Mouse (Mus musculus) frontal cortex, adult (tissue): ENCODE measurements around the gene Chrnb2.
A peak's percentile ranks its signal among the peaks of the same experiment; 100 is the strongest.

Experiments used
- ATAC-seq: cut with Nextera tagmentation; 2 replicates; pipeline ENCODE4 v1.9.2; 2017; ENCODE audit warnings: mild to moderate bottlenecking, moderate library complexity, mixed read lengths; ENCODE audit not compliant: low TSS enrichment

Gene Chrnb2

GRCm38 (mm10) chr3:89714359-89715206 lies 49.8 kb downstream of the Chrnb2 start, which contains the start of gene Adar:
TSS of gene Adar (plus strand) at chr3:89715022.
- ATAC-seq, result peak; percentile 74

DNA sequence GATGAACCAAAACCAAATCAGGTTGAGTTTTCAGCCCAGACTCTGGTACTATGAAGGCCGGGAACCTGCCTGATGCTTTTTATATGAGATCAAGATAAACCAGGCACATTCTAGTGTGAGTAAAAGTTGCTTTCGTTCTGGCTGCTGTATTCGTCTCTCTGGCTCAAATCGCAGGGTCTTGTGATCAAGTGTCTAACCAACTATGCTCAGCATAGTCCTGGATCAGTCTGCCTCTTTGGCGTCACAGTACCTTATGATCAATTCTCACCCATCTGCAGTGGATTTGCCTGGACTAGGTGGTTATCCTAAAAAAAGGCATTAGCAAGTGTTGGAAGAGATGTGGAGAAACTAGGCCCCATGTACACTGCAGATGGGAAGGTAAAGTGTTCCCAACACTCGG lies 60.4 kb downstream of the Chrnb2 start:
- no peak for ATAC-seq

DNA sequence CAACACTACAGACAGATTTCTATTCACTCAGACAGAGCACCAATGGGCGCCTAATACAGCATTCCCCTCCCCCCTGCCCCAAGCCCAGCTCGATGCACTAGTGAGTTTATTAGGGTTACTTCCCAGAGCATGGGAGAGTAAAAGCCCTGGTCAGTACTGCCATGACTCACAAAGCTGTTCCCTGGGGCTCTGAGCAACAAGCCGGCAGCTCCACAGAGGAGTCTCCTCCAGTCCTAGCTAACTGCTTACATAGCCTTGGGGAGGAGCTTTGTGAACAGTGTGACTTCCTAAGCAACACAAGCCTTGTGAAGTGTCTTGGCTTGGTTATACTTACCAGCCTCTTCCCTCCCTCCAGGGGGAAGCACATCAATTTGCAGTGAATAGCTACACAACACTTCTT lies 60.8 kb downstream of the Chrnb2 start:
- no peak for ATAC-seq

DNA sequence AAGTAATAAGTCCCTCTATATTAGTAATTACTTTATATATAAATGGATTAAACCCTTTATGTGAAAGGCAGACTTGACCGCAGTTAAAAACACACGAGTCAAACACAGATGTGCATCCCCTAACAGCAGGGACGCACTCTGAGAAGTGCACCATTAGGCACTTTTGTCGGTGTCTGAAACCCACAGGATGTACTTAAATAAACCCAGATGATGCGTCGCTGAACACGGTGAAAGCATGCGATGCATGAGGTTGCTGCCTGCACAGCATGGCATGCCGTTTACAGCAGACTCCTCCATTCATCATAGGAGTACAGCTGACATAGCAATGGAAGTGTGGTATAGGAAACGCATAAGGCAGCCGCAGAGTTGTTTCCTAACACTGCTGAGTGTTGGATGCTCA lies 64.0 kb downstream of the Chrnb2 start:
- ATAC-seq, result no peak

DNA sequence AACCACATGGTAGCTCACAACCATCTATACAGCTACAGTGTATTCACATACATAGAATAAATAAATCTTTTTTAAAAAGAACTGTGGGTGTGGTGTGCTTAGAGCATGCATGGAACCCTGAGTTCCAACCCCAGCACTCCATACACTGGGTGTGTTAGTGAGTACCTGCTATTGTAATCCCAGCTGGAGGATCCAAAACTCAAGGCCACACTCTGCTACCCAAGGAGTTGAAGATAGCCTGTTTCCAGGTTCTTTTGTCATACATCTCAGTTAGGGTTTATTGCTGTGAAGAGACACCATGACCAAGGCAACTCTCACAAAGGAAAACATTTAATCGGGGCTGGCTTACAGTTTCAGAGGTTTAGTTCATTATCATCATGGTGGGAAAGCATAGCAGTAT lies 65.5 kb downstream of the Chrnb2 start:
- no peak for ATAC-seq
